Mouse (Mus musculus): ENCODE data around the gene Epo. TPM values are rescaled to one million over a fixed set of nuclear protein-coding genes. Genes with fewer than 3 reads are reported as not detected.

Gene Epo
- polyA plus RNA-seq, 1 experiment from 2014 or later, result 0.63 TPM

DNA sequence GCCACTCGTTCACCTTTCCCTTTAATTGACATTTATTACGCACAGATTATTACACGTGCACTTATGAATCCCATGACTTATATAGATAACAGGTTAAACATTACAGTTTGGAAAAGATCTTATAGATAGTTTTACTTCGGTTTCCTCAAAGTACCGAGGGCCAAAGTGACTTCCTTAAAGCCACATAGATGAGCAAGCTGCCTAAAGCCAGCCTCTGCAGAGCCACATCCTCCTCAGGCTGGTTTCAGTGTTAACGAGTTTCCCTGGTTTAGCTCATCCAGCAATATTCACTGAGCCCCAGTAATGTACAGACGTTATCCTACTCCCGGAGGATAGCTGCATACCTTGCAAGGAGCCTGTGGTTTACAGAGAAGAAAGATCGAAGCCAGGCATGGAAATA, 2.3 kb upstream of the Epo start:
- Histone ChIP-seq H3K4me1 (replicated peaks) (peaks cover 9% of the 10 kb centered on the region), H3K27ac (0 out of 2 replicates have a peak overlapping the region, but pooled peaks have one; percentile 13), H3K27me3 (replicated peaks) (no peaks in the 10 kb centered on the region), H3K9me3 (no peaks in the 10 kb centered on the region), H3K4me2 (replicated peaks) (no peak overlapping the region), H3K9ac (no peak overlapping the region), H3K4me3 (replicated peaks) (no peak overlapping the region), H3K36me3 (no peaks in the 10 kb centered on the region)
- WGBS, result 64% methylated on average over 9 of the region's 9 CpGs
- ATAC-seq, result no peak

GRCm38 (mm10) chr5:137534762-137535161, 1.7 kb upstream of the Epo start:
- no peak overlapping the region for H3K4me2 ChIP-seq (replicated peaks)
- H3K36me3 ChIP-seq, result peaks cover under 1% of the 10 kb centered on the region
- 0 out of 2 replicates have a peak overlapping the region, but pooled peaks have one; percentile 13 for H3K27ac ChIP-seq
- no peak for ATAC-seq
- H3K4me1 ChIP-seq (replicated peaks), result peaks cover 13% of the 10 kb centered on the region
- WGBS, result 96% methylated on average over 3 of the region's 3 CpGs
- no peak overlapping the region for H3K9ac ChIP-seq
- no peaks in the 10 kb centered on the region for H3K9me3 ChIP-seq
- no peak overlapping the region for H3K4me3 ChIP-seq (replicated peaks)
- no peaks in the 10 kb centered on the region for H3K27me3 ChIP-seq (replicated peaks)

DNA sequence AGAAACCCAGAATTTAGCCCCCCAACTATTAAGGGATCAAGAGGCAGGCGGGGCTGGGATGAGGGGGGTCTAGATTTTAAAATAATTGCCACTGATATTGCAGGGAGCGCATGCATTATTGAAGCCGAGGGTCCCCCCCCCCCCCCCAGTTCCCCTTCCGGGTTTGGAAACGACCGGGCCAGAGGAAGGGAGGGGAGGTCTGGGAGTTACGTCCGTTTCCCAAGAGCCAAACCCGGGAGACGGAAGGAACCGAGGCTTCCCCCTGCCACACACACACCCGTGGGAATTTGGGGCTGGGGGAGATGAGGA, 280 bp downstream of the Epo start:
- H3K36me3 ChIP-seq, result peaks cover 21% of the 10 kb centered on the region
- H3K27ac ChIP-seq, result peak overlapping the region; percentile 91
- WGBS, result 1% methylated on average over 10 of the region's 12 CpGs
- no peaks in the 10 kb centered on the region for H3K27me3 ChIP-seq (replicated peaks)
- H3K9me3 ChIP-seq, result no peaks in the 10 kb centered on the region
- H3K9ac ChIP-seq, result peak overlapping the region; percentile 77
- peak overlapping the region; percentile 78 for H3K4me2 ChIP-seq (replicated peaks)
- H3K4me1 ChIP-seq (replicated peaks), result peaks cover 19% of the 10 kb centered on the region
- H3K4me3 ChIP-seq (replicated peaks), result peak overlapping the region; percentile 87
- peak; percentile 41 for ATAC-seq

DNA sequence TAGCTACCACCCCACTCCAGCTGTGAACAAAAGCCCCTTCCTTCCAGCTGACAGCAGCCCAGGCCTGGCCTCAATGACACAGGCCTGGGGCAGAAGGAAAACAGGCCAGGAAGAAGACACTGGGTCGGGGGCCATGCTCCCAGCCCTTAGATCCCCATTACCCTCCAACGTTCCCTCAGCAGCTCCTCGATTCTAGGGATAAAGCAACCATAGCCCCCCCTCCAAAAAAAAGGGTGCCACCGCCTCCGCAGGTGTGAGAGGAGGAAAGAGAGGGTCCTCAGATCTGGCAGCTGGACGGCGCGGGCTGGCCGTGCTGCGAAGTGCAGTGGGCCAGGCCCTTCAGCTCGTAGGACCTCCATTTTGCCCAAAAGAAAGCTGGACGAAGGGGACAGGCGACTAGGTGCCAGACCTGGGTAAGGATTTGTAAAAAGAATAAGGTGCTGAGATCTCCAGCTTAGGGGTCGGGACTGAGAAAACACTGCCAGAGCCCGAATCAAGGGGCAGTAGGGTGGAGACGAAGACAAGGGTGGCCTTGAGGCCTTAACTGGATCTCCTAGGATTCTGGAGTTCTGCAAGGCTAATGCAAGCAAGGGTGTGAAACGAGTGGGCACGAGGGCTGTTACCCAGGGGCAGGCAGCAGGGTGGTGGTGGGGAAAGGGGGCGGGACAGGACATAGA, 773 bp downstream of the Epo start:
- no peaks in the 10 kb centered on the region for H3K27me3 ChIP-seq (replicated peaks)
- peak overlapping the region; percentile 77 for H3K9ac ChIP-seq
- H3K9me3 ChIP-seq, result no peaks in the 10 kb centered on the region
- WGBS, result under 1% methylated on average over 19 of the region's 19 CpGs
- H3K4me2 ChIP-seq (replicated peaks), result peak overlapping the region; percentile 78
- peaks cover 26% of the 10 kb centered on the region for H3K36me3 ChIP-seq
- ATAC-seq, result peak; percentile 8; the same call in 1 of the 2 replicates
- peak overlapping the region; percentile 91 for H3K27ac ChIP-seq
- peak overlapping the region; percentile 87 for H3K4me3 ChIP-seq (replicated peaks)
- H3K4me1 ChIP-seq (replicated peaks), result peaks cover 23% of the 10 kb centered on the region

GRCm38 (mm10) chr5:137531414-137532130, 1.5 kb downstream of the Epo start:
- peaks cover 26% of the 10 kb centered on the region for H3K4me1 ChIP-seq (replicated peaks)
- H3K4me3 ChIP-seq (replicated peaks), result peak overlapping the region; percentile 87
- H3K27ac ChIP-seq, result peak overlapping the region; percentile 91
- under 1% methylated on average over 42 of the region's 51 CpGs for WGBS
- peaks cover 28% of the 10 kb centered on the region for H3K36me3 ChIP-seq
- ATAC-seq, result peak; percentile 4; the same call in 1 of the 2 replicates
- H3K9me3 ChIP-seq, result no peaks in the 10 kb centered on the region
- H3K9ac ChIP-seq, result peak overlapping the region; percentile 77
- H3K4me2 ChIP-seq (replicated peaks), result peak overlapping the region; percentile 78
- H3K27me3 ChIP-seq (replicated peaks), result no peaks in the 10 kb centered on the region

GRCm38 (mm10) chr5:137530588-137531413, 2.2 kb downstream of the Epo start:
- H3K27ac ChIP-seq, result peak overlapping the region; percentile 91
- H3K9me3 ChIP-seq, result no peaks in the 10 kb centered on the region
- H3K27me3 ChIP-seq (replicated peaks), result no peaks in the 10 kb centered on the region
- H3K9ac ChIP-seq, result peak overlapping the region; percentile 77
- ATAC-seq, result peak; percentile 27
- peak overlapping the region; percentile 78 for H3K4me2 ChIP-seq (replicated peaks)
- H3K4me1 ChIP-seq (replicated peaks), result peaks cover 33% of the 10 kb centered on the region
- H3K36me3 ChIP-seq, result peaks cover 29% of the 10 kb centered on the region
- 1% methylated on average over 42 of the region's 46 CpGs for WGBS
- peak overlapping the region; percentile 87 for H3K4me3 ChIP-seq (replicated peaks)

- Histone ChIP-seq H3K9me3 (no peaks in the 10 kb centered on the region), H3K4me2 (replicated peaks) (peak overlapping the region; percentile 78), H3K27me3 (replicated peaks) (no peaks in the 10 kb centered on the region), H3K4me1 (replicated peaks) (peaks cover 37% of the 10 kb centered on the region), H3K27ac (peak overlapping the region; percentile 91), H3K9ac (peak overlapping the region; percentile 77), H3K36me3 (peaks cover 35% of the 10 kb centered on the region), H3K4me3 (replicated peaks) (peak overlapping the region; percentile 87)
- 76% methylated on average over 8 of the region's 8 CpGs for WGBS
- no peak for ATAC-seq
Observed at GRCm38 (mm10) chr5:137530075-137530474, 3.0 kb downstream of the Epo start.

DNA sequence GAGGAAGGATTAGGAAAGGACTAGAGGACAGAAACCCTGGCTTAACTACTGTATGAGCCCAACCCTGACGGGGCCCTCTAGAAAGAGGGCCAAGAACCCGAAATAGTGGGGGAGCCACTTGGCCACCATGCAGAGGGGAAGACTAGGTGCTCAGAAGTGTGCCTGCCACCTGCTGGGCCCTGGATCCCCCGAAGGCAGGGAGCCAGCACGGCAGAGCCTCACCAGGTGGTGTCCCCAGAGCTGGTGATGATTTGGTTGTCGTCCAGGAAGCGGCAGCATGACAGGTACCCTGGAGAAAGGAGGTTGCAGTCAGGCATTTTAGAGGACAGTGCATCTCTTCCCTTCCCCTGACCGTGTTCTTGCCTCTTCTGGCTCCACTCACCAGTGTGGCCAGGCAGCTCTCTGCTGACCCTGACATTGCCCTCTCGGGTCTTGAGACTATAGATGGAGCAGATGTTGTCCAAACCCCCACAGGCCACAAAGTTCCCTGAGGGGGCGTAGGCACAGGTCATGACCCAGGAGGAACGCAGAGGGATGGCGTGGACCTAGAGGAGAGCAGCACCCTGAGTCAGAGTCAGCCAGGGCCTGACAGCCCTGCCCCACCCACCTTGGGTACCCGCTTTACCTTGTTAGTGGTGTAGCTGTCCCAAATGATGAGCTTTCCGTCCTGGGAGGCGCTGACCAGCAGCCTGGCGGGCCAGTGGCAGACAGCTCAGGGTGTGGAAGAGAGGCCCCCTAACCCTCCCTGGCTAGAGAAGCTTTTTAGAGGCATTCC, 3.6 kb downstream of the Epo start:
- H3K27ac ChIP-seq, result peak overlapping the region; percentile 28; the same call in 1 of the 2 replicates
- no peak for ATAC-seq
- H3K27me3 ChIP-seq (replicated peaks), result no peaks in the 10 kb centered on the region
- H3K36me3 ChIP-seq, result peaks cover 42% of the 10 kb centered on the region
- peak overlapping the region; percentile 20; the same call in 1 of the 2 replicates for H3K9ac ChIP-seq
- H3K4me2 ChIP-seq (replicated peaks), result 0 out of 2 replicates have a peak overlapping the region, but pooled peaks have one; percentile 78
- 76% methylated on average over 15 of the region's 15 CpGs for WGBS
- no peak overlapping the region for H3K4me3 ChIP-seq (replicated peaks)
- peaks cover 37% of the 10 kb centered on the region for H3K4me1 ChIP-seq (replicated peaks)
- no peaks in the 10 kb centered on the region for H3K9me3 ChIP-seq

GRCm38 (mm10) chr5:137528247-137528968, 4.6 kb downstream of the Epo start:
- Histone ChIP-seq H3K4me2 (replicated peaks) (no peak overlapping the region), H3K27me3 (replicated peaks) (no peaks in the 10 kb centered on the region), H3K4me3 (replicated peaks) (no peak overlapping the region), H3K4me1 (replicated peaks) (peaks cover 34% of the 10 kb centered on the region), H3K27ac (no peak overlapping the region), H3K9ac (0 out of 2 replicates have a peak overlapping the region, but pooled peaks have one; percentile 8), H3K9me3 (no peaks in the 10 kb centered on the region), H3K36me3 (peaks cover 51% of the 10 kb centered on the region)
- no peak for ATAC-seq
- 81% methylated on average over 22 of the region's 22 CpGs for WGBS

GRCm38 (mm10) chr5:137527413-137527812, 5.6 kb downstream of the Epo start:
- Histone ChIP-seq H3K9ac (no peak overlapping the region), H3K4me2 (replicated peaks) (no peak overlapping the region), H3K4me1 (replicated peaks) (peaks cover 34% of the 10 kb centered on the region), H3K4me3 (replicated peaks) (no peak overlapping the region), H3K9me3 (no peaks in the 10 kb centered on the region), H3K27ac (no peak overlapping the region), H3K27me3 (replicated peaks) (no peaks in the 10 kb centered on the region), H3K36me3 (peaks cover 61% of the 10 kb centered on the region)
- 47% methylated on average over 1 of the region's 1 CpGs for WGBS
- no peak for ATAC-seq

All from intestine, embryonic 15.5 days (tissue).